Mouse (Mus musculus) left cerebral cortex, adult 2 months (tissue): ENCODE measurements around the gene Adcy9. TPM values are rescaled to one million over a fixed set of nuclear protein-coding genes. Genes with fewer than 3 reads are reported as not detected.

Experiments
- DNase-seq, 2 experiments: peaks; one replicate each; pipeline ENCODE4 v3.0.0; 2021 to 2022; ENCODE audit warnings: low spot score in 2 of 2, mixed read lengths in 1 of 2; ENCODE audit errors: extremely low spot score in 1 of 2
- H3K27ac ChIP-seq: fragments of 200-600 bp; 2 replicates; pipeline ENCODE4 v1.8.1; 2022
- H3K4me3 ChIP-seq: fragments of 200-600 bp; 2 replicates; pipeline ENCODE4 v1.8.1; 2022
- CTCF ChIP-seq: fragments of 200-600 bp; IDR thresholded peaks from 2 replicates; pipeline ENCODE4 v1.8.1; 2022; ENCODE audit warnings: antibody characterized with exemption, mild to moderate bottlenecking, moderate library complexity
- intact Hi-C: fragments of 180-260 bp; cut with DNase I; formaldehyde crosslinking; loops from one replicate; pipeline ENCODE4 v1.15.1; 2025
- total RNA-seq, 2 experiments: library from RNA; stranded (reverse); gene quantifications; 2 replicates each; pipeline ENCODE4 v1.2.3; 2021

Gene Adcy9
- total RNA-seq, 2 experiments from 2014 or later, result 73.3 to 80.4 TPM

DNA sequence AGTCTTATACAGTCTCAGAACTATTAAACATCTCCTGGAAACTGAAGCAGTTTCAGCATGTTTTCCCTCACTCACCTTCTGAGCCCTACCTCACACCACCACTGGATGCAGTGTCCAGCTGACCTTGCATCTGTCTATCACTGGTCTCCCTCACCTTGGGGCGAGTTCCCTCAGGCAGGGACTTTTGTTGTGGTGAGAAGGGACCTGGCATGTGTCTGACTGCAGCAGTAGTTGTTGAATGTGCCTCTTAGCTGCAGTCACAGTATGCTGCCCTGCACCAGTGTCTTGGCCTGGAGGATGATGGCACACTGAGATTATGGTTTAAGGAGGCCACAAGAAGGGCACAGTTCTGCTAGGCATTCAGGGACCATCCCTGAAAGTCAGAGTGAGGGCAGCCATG is 19.2 kb downstream of the Adcy9 start:
- DNase-seq, result no peak
- H3K4me3 ChIP-seq, result no peak overlapping the region
- TF ChIP-seq CTCF, result no peak
- intact Hi-C loops, result no loop called here
- H3K27ac ChIP-seq, result no peak overlapping the region

DNA sequence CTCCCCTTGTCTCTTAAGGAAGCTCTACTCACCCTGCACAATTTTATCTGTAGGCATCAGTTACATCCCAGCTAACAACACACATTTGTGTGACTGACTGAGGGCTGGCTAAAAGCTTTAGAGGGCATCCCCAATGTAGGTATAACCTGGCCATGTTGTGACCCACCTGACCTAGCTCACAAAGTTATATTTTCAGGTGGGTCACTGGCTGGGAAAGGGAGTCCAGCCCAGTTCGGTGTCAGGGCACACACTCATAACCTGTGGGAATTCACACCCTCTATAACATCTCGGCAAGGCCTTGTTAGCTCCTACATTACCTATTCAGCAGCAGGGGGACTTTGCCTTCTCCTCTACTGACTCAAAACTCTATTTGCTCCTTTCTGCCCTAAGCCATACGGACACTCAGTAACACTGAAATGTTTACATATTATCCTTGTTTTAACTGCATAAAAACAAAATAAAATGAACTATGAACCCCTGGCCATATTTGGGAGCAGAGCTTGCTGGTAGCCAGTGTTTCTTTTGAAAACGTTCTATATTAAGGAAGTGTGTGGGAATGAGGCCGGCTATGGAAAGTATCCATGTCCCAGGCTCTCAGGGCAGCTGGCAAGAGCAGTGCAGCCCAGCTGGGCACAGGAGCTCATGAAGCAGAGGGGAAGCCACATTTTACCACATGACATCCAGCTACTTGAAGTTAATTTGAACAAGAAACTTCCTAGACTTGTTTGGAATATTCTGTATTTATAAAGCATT is 20.7 kb downstream of the Adcy9 start:
- intact Hi-C loops, result no loop called here
- no peak for TF ChIP-seq CTCF
- Histone ChIP-seq H3K4me3 (no peak overlapping the region), H3K27ac (no peak overlapping the region; the same call in 1 of the 2 replicates)
- DNase-seq, result no peak

DNA sequence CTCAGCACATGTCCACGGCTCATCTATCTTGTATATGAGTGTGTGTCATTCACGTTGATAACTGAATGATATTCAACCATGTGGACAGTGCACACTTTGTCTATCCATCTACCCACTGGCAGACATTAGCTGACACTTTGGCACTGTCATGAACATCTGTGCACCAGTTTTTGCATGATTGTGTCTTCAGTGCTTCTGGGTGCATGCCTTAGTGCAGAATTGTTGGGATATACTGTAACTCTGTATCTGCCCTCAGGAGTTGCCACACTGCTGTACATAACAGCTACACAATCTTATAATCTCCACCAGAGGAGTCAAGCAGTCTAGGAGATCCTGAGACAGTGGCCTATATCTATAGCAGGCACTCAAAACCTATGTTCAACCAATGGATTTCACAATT is 21.5 kb downstream of the Adcy9 start:
- DNase-seq, result no peak
- intact Hi-C loops, result no loop called here
- H3K4me3 ChIP-seq, result no peak overlapping the region
- no peak overlapping the region for H3K27ac ChIP-seq
- TF ChIP-seq CTCF, result no peak

DNA sequence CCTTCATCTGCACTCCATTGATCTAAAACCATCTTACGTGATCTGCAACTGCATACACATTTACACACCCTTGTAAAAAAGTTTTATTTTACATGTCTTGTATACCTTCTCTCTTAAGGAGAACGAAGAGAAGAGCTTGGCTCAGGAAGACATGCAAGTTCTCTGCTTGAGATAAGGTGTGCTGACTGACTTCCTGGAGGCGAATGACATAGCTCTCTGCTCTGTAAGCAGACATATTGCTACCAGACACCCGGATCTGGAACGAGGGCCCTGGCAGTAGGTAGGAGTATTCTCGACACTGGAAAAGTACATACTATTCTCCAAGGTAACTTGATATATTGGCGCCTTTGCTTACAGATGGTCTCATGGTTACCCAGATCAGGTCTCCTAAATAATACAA is 22.7 kb downstream of the Adcy9 start:
- no peak overlapping the region for H3K27ac ChIP-seq
- no peak overlapping the region for H3K4me3 ChIP-seq
- DNase-seq, result no peak
- intact Hi-C loops, result no loop called here
- TF ChIP-seq CTCF, result no peak

DNA sequence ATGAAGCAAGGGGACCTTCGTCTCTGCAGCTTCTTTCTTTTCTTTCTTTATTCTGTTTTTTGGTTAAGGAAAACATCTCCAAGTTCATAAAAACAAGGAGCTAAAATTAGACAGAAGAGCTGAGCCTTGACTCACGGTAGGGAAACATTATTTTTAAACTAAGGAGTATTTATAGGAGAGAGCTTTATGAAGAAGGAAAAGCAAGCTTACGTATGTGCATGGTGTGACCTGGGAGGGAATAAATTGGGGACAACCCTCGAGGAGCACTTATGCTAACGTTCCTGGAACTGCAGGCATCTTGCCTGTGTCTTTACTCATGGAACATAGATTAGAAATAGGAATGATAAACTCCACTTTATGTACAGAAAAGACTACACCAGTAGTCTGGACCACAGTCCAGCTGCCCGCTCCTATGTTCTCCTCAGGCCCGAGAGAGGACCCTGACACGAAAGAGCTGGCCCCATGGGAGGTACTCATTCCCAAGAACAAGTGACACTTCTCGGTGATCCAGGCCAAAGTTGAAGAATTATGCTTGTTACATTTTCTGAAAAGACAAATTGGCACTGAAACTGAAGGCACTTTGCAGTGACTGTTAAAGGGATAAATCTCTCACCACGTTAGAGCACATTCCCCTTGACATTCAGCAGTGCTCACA is 24.5 kb downstream of the Adcy9 start:
- DNase-seq, result no peak
- Histone ChIP-seq H3K27ac (peak overlapping the region; percentile 57), H3K4me3 (no peak overlapping the region)
- no peak for TF ChIP-seq CTCF
- intact Hi-C loops, result no loop called here

DNA sequence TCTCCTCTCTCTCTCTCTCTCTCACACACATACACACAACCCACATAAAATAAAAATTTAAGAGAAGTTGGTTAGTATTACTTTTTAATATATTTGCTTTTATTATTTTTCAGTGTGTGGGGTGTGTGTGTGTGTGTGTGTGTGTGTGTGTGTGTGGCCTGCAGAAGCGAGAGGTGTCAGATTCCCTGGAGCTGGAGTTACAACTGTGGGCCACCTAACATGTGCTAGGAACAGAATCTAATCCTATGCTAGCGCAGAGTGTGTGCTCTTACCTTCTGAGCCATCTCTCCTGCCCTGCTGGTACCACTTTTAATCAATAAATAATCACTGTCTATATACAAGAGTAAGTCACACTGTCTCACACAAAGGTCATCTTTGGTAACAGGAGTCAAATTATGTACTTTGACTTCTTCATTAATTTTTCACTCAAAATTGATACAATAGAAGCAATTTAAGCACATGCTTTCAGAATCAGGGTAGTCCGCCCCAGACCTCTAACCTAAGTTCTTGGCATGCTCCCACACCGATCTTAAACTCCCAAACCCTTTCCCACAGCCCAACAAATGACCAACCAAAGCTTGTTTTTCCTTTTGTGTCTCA is 25.2 kb downstream of the Adcy9 start:
- intact Hi-C loops, result no loop called here

DNA sequence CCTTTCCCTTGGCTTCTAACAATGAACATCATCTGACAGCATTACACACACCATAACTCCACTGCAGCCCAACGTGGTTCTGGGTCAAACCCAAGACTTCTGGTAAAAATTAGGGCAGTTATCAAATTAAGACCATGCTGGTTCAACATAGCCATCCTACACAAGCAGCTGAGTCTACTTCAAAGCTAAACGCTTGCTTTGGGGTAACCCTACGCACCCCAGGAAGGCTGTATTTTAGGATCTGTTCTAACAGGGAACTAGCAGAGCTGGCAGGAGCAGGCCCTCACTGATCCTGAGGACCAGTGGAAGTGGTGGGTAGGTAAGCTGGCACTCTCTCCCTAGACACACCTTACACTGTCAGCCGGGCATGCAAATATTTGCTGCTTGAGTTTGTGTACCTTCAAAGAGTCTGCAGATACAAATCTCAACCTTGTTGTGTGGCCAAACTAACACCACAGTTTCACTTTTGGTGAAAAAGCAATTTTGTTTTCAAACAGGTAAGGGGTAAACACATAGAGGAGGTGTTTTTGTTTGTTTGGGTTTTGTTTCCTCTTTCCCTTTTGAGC is 36.7 kb downstream of the Adcy9 start:
- no peak for DNase-seq
- peak overlapping the region; percentile 32; the same call in 1 of the 2 replicates for H3K27ac ChIP-seq
- intact Hi-C loops, result no loop called here
- TF ChIP-seq CTCF, result no peak
- H3K4me3 ChIP-seq, result no peak overlapping the region

More for the DNA sequence above, 25.2 kb downstream of the Adcy9 start:
- H3K4me3 ChIP-seq, result no peak overlapping the region
- H3K27ac ChIP-seq, result peak overlapping the region; percentile 57
- TF ChIP-seq CTCF, result no peak
- DNase-seq, result no peak

DNA sequence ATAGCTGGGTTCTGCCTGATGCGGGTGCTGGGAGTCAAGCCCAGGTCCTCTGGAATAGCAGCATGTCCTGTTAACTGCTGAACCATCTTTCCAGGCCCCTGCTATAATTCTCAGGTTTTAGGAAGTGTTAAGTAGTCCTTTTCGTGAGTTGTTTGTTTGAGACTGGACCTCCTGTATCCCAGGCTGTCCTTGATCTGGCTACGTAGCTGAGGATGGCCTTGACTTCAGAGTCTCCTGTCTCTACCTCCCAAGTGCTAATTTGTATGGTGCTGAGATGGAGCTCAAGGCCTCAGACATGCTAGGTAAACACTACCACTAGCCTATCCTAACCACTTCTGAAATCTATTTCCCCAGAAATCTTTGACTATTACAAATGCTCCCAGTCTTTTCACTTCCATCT is 37.9 kb downstream of the Adcy9 start:
- no peak for DNase-seq
- no peak for TF ChIP-seq CTCF
- intact Hi-C loops, result no loop called here
- no peak overlapping the region for H3K27ac ChIP-seq
- no peak overlapping the region for H3K4me3 ChIP-seq

DNA sequence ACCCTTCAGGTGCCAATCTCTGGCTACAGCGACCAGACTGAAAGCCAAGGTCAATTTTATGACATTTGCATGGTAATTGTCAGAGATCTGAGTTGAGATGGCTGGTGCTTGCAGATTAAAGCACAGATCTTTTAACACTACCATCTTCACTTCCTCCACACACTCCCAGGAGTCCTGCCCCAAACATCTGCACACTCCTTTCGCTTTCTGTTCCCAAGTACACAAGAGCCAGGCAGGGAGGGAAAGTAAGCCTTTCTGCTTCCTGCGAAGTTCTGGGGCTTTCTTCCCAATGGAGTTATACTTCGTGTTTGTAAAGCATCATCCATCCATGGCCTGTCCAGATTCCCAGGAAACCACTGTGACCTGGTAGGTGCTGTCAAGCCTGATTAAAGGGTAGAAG is 38.8 kb downstream of the Adcy9 start:
- TF ChIP-seq CTCF, result no peak
- no peak for DNase-seq
- Histone ChIP-seq H3K4me3 (no peak overlapping the region), H3K27ac (peak overlapping the region; percentile 42; the same call in 1 of the 2 replicates)
- intact Hi-C loops, result no loop called here

DNA sequence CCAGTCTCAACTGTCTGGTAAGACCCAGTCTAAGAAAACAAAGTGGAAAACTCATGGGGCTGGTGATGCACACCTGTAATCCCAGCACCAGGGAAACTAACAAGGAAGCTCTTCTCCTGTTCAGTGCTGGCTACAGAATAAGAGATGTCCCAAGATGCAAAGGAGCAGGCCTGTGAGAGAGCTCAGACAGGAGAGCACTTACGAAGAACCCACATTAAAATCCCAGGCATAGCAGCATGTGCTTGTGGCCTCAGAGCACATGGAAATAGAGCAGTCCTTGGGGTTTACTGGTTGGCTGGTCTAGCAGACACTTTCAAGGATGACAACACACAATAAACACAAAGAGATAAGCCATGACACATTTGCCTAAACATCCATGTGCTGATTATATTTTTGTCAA is 41.5 kb downstream of the Adcy9 start:
- no peak for TF ChIP-seq CTCF
- DNase-seq, result no peak
- Histone ChIP-seq H3K4me3 (no peak overlapping the region), H3K27ac (no peak overlapping the region)
- intact Hi-C loops, result no loop called here

DNA sequence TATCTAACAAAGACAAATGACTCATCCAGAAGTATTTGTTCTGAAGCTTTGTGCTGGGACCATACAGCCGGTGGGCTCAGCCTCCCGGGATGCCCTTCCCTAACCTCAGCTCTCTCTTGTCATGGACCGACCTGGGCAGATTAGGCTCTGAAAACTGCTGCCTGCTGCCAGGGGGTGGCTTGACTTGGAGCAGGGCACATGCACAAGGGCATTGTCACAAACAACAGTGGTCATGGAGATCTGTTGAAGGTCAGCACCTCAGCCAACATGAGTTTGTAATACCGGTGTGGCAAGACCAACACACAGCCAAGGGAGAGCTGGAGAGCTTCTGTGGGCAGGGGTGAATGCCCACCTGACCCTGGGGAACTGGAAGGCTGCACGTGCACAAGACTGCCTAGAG is 42.7 kb downstream of the Adcy9 start:
- no peak for DNase-seq
- no peak for TF ChIP-seq CTCF
- no peak overlapping the region for H3K4me3 ChIP-seq
- intact Hi-C loops, result no loop called here
- H3K27ac ChIP-seq, result no peak overlapping the region

DNA sequence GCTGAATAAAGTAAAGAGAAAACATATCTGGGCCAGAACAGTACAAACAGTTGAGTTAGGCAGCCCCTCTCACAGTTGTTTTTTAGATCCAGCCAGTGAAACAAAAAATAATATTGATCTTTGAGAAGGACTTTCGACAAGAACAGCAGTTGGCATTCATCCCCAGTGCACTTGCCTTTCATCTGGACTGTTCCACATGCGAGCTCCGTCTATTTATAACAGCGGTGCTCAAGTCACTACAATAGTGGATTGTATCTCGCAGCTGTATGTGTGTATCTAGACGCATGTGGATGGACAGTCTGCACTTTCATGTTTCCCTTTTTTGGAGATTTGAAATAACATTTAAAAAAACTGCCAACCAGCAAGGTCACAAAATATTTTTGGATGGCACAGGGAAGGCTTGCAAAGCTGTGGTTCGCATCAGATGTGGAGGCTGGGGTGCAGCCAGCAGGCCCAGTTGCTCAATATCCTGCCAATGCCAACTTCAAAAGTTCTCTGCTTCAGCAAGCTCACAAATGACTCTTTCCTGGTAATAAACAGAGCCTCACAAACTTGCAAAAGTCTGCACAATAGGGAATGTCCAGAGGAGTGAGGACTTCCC is 45.4 kb downstream of the Adcy9 start:
- Histone ChIP-seq H3K27ac (peak overlapping the region; percentile 26; the same call in 1 of the 2 replicates), H3K4me3 (no peak overlapping the region)
- intact Hi-C loops, result no loop called here
- TF ChIP-seq CTCF, result no peak
- DNase-seq, result no peak
